In genomic region chr11:19342803-19343202, GRCm38 (mm10) we compare ENCODE assay signal across 34 mouse cellular contexts.
"Had no signal": no experiment of that assay in that cellular context is flagged by ENCODE, and none has a peak within 500 bp of the region (broad histone marks: within the 10 kb centered on the region; RNA-seq: fewer than 3 reads in every experiment).

No protein-coding gene starts in this region.

- H3K4me3 ChIP-seq: heart, embryonic 12.5 days; heart, embryonic 13.5 days; heart, embryonic 15.5 days; hindbrain, embryonic 10.5 days; hindbrain, embryonic 12.5 days; hindbrain, embryonic 13.5 days; hindbrain, embryonic 15.5 days; intestine, embryonic 15.5 days; kidney, embryonic 15.5 days; layer of hippocampus, adult 2 months; left cerebral cortex, adult 2 months had no signal

- H3K4me2 ChIP-seq: heart, embryonic 11.5 days; heart, embryonic 12.5 days; heart, embryonic 13.5 days; heart, embryonic 15.5 days; hindbrain, embryonic 12.5 days; hindbrain, embryonic 13.5 days; hindbrain, embryonic 15.5 days; intestine, embryonic 15.5 days; kidney, embryonic 15.5 days had no signal

- H3K9me3 ChIP-seq: heart, embryonic 12.5 days; heart, embryonic 13.5 days; heart, embryonic 15.5 days; hindbrain, embryonic 10.5 days; hindbrain, embryonic 12.5 days; hindbrain, embryonic 13.5 days; hindbrain, embryonic 15.5 days; intestine, embryonic 15.5 days; kidney, embryonic 15.5 days had no signal

- DNase-seq: heart, postnatal 10 days; heart, postnatal 14 days; heart, postnatal 36 days; heart, postnatal 4 days; kidney, adult 11 months; kidney, adult 18-20 months; kidney, adult 2 months; kidney, adult 8-10 months; kidney, adult 9 months; kidney, postnatal 10 days; kidney, postnatal 14 days; kidney, postnatal 25 days; kidney, postnatal 36 days; kidney, postnatal 4 days; layer of hippocampus, adult 9-11 months; layer of hippocampus, postnatal 36 days had no signal

- H3K27me3 ChIP-seq: heart, embryonic 12.5 days; heart, embryonic 13.5 days; heart, embryonic 15.5 days; hindbrain, embryonic 12.5 days; hindbrain, embryonic 13.5 days; hindbrain, embryonic 15.5 days; intestine, embryonic 15.5 days; kidney, embryonic 15.5 days had no signal

- H3K27ac ChIP-seq: heart, embryonic 13.5 days; heart, embryonic 15.5 days; hindbrain, embryonic 10.5 days; hindbrain, embryonic 12.5 days; hindbrain, embryonic 13.5 days; hindbrain, embryonic 15.5 days; hindbrain, postnatal 0 days; intestine, embryonic 15.5 days; kidney, embryonic 15.5 days; kidney, postnatal 0 days; layer of hippocampus, adult 2 months; left cerebral cortex, adult 2 months had no signal

- H3K4me1 ChIP-seq: heart, embryonic 12.5 days; heart, embryonic 13.5 days; heart, embryonic 15.5 days; hindbrain, embryonic 12.5 days; hindbrain, embryonic 13.5 days; hindbrain, embryonic 15.5 days; intestine, embryonic 15.5 days; kidney, embryonic 15.5 days had no signal

- H3K9ac ChIP-seq: heart, embryonic 12.5 days; heart, embryonic 13.5 days; heart, embryonic 15.5 days; hindbrain, embryonic 12.5 days; hindbrain, embryonic 13.5 days; hindbrain, embryonic 15.5 days; intestine, embryonic 15.5 days; kidney, embryonic 15.5 days had no signal

- H3K36me3 ChIP-seq: heart, embryonic 12.5 days; heart, embryonic 13.5 days; heart, embryonic 15.5 days; hindbrain, embryonic 10.5 days; hindbrain, embryonic 12.5 days; hindbrain, embryonic 13.5 days; hindbrain, embryonic 15.5 days; intestine, embryonic 15.5 days; kidney, embryonic 15.5 days had no signal

- ATAC-seq: hindbrain, embryonic 16.5 days; hindbrain, postnatal 0 days; inflammation-experienced regulatory T-cells, adult 6 months; intestine, embryonic 15.5 days; intestine, embryonic 16.5 days; intestine, postnatal 0 days had no signal
